Mouse (Mus musculus) spleen, adult 2 months (tissue): ENCODE measurements around the gene Pvr. TPM values are rescaled to one million over a fixed set of nuclear protein-coding genes. Genes with fewer than 3 reads are reported as not detected.

Source experiments
- DNase-seq, 2 experiments: peaks; one replicate each; pipeline versions ENCODE4 v3.0.0 to v3.0.0-alpha.2; 2012 to 2021; ENCODE audit warnings: low spot score in 2 of 2, low read depth in 1 of 2
- H3K27ac ChIP-seq: fragments of 200-500 bp; 2 replicates; pipeline ENCODE4 v1.5.1; 2012; ENCODE audit warnings: low read length, inconsistent platforms; ENCODE audit not compliant: insufficient read depth
- H3K27me3 ChIP-seq: fragments of 200-500 bp; 2 replicates; pipeline ENCODE4 v1.6.1; 2012; ENCODE audit warnings: mild to moderate bottlenecking, moderate library complexity, low read length, inconsistent platforms; ENCODE audit not compliant: control insufficient read depth, insufficient read depth
- H3K36me3 ChIP-seq: fragments of 200-500 bp; 2 replicates; pipeline ENCODE4 v1.6.1; 2012; ENCODE audit warnings: mild to moderate bottlenecking, low read length, inconsistent platforms; ENCODE audit not compliant: control insufficient read depth, insufficient read depth
- H3K4me1 ChIP-seq: fragments of 200-500 bp; 2 replicates; pipeline ENCODE4 v1.6.1; 2011; ENCODE audit warnings: inconsistent platforms; ENCODE audit not compliant: control insufficient read depth, insufficient read depth, insufficient read length
- H3K4me3 ChIP-seq: fragments of 200-500 bp; 2 replicates; pipeline ENCODE4 v1.5.1; 2011; ENCODE audit warnings: mild to moderate bottlenecking, inconsistent platforms; ENCODE audit not compliant: insufficient read depth, insufficient read length; ENCODE audit errors: extremely low read depth
- CTCF ChIP-seq: fragments of 200-500 bp; IDR thresholded peaks from 2 replicates; pipeline ENCODE4 v1.5.1; 2011; ENCODE audit warnings: mild to moderate bottlenecking, inconsistent platforms; ENCODE audit not compliant: insufficient read depth, insufficient read length, insufficient replicate concordance; ENCODE audit errors: extremely low read depth
- POLR2A ChIP-seq: fragments of 200-500 bp; IDR thresholded peaks from 2 replicates; pipeline ENCODE4 v1.6.1; 2011; ENCODE audit warnings: low read depth, low read length, inconsistent platforms
- WGBS: fragments of 180-500 bp; shearing (Covaris S2); methylation state at CpG from one replicate; pipeline ENCODE4 v1.1.7; 2018; 5-methylcytosine and 5-hydroxymethylcytosine counted together
- polyA plus RNA-seq: library from polyadenylated mRNA; depleted of rRNA; stranded (reverse); fragments of >200 nt; gene quantifications from 2 replicates; pipeline ENCODE4 v1.2.3, GENCODE M21; 2012

The Pvr gene
- polyA plus RNA-seq, 1 experiment: 8.0 TPM

DNA sequence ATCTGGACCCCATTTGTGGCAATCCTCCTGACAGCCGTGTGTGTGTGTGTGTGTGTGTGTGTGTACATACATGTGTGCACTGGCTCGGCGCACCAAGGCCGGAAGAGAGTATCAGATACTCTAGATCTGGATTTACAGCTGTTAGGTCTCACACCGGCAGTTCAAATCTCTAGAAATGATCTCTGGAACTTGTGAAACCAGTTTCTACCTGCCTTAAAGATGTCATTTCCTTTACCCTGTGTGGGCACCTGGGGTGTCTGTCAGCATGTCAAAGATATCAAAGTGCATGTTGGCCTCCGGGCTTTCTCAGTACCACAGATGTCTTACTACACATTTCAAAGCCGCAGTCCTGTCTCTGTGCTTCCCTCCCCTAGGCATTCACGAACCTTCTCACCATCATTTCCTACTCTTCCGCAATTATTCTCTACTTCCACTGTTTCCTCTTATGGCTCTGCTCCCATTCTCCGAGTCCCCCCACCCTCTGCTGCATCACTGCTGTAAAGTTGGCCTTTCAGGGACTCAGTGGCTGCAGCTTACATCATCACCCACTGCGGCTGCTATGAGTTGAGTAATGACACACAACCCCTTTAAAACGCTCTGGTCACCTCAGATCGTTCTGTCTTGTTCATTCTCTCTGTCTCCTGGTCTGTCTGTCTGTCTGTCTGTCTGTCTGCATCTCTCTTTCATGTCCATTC is 25.0 kb upstream of the Pvr start:
- no peak overlapping the region for H3K4me3 ChIP-seq
- no peaks in the 10 kb centered on the region for H3K4me1 ChIP-seq
- WGBS: 75% methylated on average over 13 of the region's 13 CpGs
- no peak for DNase-seq
- no peak for TF ChIP-seq POLR2A
- TF ChIP-seq CTCF: no peak
- no peaks in the 10 kb centered on the region for H3K36me3 ChIP-seq
- H3K27me3 ChIP-seq: no peaks in the 10 kb centered on the region
- H3K27ac ChIP-seq: peak overlapping the region; percentile 57

DNA sequence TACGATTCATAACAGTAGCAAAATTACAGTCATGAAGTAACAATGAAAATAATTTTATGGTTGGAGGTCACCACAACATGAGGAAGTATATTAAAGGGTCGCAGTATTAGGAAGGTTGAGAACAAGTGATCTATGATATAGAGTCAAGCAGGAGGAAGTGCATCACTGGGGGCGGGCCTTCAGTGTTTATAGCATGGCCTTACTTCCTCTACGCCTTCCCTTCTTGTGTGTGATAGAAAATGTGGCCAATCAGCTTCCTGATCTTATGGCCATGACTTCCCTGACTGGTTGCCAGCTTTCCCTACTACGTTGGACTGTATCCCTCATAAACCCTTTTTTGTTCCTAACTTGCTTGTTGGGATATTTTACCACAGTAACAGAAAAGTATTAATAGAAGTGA is 24.2 kb upstream of the Pvr start:
- no peaks in the 10 kb centered on the region; the same call in 1 of the 2 replicates for H3K4me1 ChIP-seq
- H3K27ac ChIP-seq: peak overlapping the region; percentile 18; the same call in 1 of the 2 replicates
- TF ChIP-seq CTCF: no peak
- TF ChIP-seq POLR2A: no peak
- no peaks in the 10 kb centered on the region for H3K27me3 ChIP-seq
- no peaks in the 10 kb centered on the region for H3K36me3 ChIP-seq
- H3K4me3 ChIP-seq: no peak overlapping the region
- 76% methylated on average over 5 of the region's 5 CpGs for WGBS
- DNase-seq: no peak

DNA sequence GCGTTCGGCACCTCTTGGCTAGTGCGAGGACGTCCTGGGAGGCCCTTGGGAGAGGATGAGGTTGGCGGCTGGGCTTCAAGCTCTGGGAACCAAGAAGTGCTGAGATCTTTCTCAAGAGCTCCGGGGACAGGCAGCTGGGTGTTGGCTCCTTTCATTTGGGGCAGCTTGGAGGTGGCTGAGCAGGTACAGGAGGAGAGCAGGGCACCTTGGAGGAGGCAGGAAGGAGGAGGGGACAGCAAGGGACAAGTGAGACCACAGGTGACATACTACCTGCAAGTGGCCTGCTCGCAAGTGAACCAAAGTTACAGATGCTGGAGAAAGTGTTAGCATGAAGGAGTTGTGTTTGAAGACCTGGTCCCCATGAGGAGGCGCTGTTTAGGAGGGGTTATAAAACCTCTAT is 23.7 kb upstream of the Pvr start:
- Histone ChIP-seq H3K4me3 (no peak overlapping the region), H3K27ac (no peak overlapping the region), H3K27me3 (no peaks in the 10 kb centered on the region), H3K36me3 (no peaks in the 10 kb centered on the region), H3K4me1 (peaks cover 3% of the 10 kb centered on the region; the same call in 1 of the 2 replicates)
- 97% methylated on average over 8 of the region's 8 CpGs for WGBS
- no peak for TF ChIP-seq POLR2A
- no peak for TF ChIP-seq CTCF
- no peak for DNase-seq

DNA sequence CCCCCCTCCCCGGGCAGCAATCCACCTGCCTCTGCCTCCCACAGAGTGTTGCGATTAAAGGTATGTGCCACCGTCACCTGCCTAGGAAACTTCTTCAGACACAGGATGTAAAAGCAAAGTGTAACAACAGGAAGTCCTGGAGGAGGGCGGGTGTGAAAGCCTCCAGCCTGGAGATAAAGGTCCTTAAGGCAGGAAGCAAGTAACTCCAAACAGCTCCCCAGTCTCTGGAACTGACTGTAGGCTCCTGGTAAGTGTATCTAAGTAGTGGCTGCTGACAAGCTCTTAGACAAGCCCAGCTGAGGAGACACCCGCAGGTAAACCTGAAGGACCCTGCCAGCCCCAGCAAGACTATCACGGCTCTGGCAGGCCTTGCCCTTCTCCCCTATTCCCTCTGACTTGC is 19.3 kb upstream of the Pvr start:
- TF ChIP-seq CTCF (no peak), POLR2A (no peak)
- WGBS: 18% methylated on average over 6 of the region's 6 CpGs
- peaks cover 5% of the 10 kb centered on the region; the same call in 1 of the 2 replicates for H3K4me1 ChIP-seq
- H3K27me3 ChIP-seq: no peaks in the 10 kb centered on the region
- no peaks in the 10 kb centered on the region for H3K36me3 ChIP-seq
- peak overlapping the region; percentile 60 for H3K27ac ChIP-seq
- H3K4me3 ChIP-seq: no peak overlapping the region
- peak in 1 of 2 experiments; percentile 15 for DNase-seq

DNA sequence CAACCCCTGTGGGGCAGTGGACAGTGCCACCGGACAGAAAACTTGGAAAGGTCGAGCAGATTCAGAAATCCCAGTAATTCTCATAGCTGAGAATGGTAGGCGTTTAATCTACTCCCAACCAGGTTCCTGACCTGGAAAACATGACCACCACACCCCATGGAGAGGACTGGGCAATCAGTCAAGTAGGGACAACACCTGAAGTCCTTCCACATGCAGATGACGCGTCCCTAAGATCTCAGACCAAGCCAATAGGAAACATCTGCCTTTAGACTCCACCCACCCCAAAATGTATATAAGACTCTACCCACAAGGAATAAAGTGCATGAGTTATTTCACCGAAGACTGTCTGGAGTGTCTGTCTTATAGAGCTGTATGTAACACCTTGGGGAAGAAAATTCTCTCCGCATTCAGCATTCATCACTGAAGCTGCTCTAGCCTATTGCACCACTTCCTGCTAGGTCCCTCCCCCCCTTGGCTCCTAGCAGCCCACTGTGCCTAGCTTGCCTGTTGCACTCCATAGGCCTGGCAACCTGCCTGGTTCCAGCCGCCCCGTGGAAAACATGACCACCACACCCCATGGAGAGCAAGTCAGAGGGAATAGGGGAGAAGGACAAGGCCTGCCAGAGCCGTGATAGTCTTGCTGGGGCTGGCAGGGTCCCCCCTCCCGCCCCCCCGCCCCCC is 18.7 kb upstream of the Pvr start:
- 40% methylated on average over 11 of the region's 12 CpGs for WGBS
- Histone ChIP-seq H3K4me3 (no peak overlapping the region), H3K27ac (peak overlapping the region; percentile 72), H3K27me3 (no peaks in the 10 kb centered on the region), H3K4me1 (peaks cover 10% of the 10 kb centered on the region; the same call in 1 of the 2 replicates), H3K36me3 (no peaks in the 10 kb centered on the region)
- no peak for DNase-seq
- no peak for TF ChIP-seq POLR2A
- TF ChIP-seq CTCF: no peak

DNA sequence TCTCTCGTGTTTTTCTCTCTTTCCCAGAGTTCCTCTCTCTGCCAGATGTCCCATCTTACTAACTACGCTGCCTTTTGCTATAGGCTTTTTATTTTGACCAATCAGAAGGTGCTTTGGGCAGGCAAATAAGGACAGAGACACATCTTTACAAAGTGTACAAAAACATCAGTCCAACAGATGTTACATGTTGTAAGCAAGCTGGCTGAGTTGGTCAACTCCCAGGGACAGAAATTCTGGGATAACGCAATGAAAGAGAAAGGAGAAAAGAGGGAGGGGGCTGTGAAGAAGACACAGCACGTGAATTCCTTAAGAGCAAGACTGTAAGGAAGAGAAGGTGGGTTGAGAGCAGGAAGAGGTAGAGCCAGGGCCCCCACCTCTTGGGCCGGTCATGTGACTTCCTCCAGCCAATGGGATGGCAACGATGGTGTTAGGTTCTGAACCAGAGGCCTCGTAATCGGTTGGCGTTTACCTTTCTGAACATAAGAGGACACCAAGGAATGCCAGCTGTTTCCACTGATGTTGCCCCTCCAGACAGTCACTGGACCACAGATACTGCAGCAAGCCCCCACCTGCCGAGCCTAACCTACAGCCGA is 16.4 kb upstream of the Pvr start:
- peaks cover 18% of the 10 kb centered on the region; the same call in 1 of the 2 replicates for H3K4me1 ChIP-seq

DNA sequence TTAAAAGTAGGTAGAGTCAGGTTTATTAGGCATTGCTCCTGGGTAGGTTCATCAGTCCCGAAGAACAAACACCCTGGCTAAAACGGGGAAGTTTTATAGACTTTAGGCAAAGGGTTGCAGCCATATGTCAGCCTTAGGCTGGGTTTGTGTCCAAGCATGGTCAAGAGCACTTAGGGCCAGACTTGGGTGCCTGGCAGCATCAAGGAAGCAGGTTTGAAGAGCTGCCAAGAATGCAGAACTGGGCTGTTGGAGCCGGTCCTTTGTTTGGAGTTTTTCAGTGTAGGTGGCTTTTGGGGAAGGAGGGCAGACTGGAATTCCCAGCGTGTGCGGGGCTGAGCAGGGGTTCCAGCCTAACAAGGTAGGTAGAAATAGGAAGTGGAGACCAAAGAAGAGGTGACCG is 15.0 kb upstream of the Pvr start:
- no peaks in the 10 kb centered on the region for H3K27me3 ChIP-seq
- TF ChIP-seq CTCF: no peak
- TF ChIP-seq POLR2A: no peak
- H3K27ac ChIP-seq: no peak overlapping the region
- H3K4me1 ChIP-seq: peaks cover 21% of the 10 kb centered on the region; the same call in 1 of the 2 replicates
- no peak overlapping the region for H3K4me3 ChIP-seq
- 49% methylated on average over 6 of the region's 6 CpGs for WGBS
- H3K36me3 ChIP-seq: no peaks in the 10 kb centered on the region
- DNase-seq: no peak

More for the DNA sequence above, 16.4 kb upstream of the Pvr start:
- H3K27ac ChIP-seq: no peak overlapping the region
- TF ChIP-seq POLR2A (no peak), CTCF (no peak)
- no peaks in the 10 kb centered on the region for H3K27me3 ChIP-seq
- 81% methylated on average over 11 of the region's 11 CpGs for WGBS
- DNase-seq: no peak
- no peak overlapping the region for H3K4me3 ChIP-seq
- H3K36me3 ChIP-seq: no peaks in the 10 kb centered on the region
